Mouse (Mus musculus): ENCODE results near the gene Ncam1.

Gene Ncam1

DNA sequence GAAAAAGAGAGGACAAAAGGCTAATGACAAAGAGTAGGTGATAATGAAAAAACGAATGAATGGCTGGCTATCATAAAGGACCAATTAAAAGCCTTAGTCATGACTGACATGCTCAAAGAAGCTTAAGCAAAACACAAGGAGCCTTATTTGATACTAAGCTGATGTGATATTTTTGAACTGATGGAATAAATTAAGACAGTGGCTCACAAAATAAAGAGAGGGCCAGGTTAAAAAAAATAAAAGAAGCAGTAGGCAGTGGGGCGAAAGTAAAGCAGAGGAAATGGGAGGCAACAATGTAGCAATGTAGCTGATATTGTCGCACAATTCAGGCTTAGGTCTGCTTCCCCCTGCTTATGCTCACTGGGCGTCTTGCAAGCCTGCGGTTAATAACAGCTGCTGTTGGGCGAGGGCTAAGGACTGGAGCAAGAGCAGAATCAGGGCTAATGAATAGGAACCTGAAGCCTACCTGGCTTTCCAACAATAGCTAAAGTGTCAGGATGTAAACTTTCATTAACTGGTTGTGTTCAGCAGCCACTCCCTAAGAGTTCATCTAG, 126.0 kb downstream of the Ncam1 start:
- peak; percentile 84 for DNase-seq

DNA sequence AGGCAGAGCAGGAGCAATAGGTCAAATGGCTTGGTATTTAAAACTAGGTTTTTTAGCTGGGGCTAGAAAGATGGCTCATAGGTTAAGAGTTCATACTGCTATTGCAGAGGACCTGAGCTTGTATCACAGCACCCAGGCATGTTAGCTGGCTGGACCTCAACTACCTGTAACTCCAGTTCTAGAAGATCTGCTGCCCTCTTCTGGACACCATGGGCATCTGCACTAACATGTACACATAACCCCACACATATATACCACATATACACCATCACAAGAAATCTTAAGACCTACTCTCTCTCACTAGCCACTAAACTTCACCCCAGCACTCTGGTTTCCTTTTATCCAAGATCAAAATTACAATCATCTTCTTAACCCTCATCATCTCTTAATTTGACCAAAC, 131.7 kb downstream of the Ncam1 start:
- no peak for DNase-seq

DNA sequence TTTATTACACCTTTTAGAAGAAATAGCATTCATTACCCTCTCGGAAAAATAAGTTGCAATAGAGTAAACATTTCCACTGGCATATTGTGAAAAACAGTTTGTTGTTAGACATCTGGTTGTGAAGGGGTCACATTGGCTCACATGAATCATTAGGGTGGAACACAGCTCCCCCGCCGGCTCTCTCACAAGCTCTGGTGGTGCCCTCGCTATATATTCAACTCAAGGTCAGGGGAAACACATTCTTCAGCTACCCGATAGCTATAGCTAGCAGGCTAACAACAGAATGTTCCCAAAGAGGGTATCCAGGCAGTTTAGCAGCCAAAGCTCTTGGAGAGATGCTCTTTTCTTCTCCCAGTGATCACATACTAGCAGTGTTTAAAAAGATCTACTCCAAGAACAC, 133.4 kb downstream of the Ncam1 start:
- peak; percentile 36 for DNase-seq

DNA sequence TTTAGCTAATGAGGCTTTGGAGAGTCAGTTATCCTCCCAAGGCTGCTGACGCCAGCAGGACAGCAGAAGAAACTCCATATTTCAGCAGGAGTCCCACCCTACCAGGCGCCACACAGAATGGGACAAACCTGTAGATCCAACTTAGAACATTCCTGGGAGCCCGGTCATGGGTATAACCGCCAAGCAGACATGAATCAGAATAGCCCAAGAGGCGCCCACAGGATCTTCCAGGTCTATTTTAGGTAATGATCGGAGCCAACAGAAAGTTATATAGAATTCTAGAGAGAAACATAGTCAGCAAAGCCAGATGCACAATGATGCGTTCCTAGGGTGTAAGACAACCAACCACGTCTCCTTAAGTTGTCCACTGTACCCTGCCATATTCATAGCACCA, 134.8 kb downstream of the Ncam1 start:
- no peak for DNase-seq

DNA sequence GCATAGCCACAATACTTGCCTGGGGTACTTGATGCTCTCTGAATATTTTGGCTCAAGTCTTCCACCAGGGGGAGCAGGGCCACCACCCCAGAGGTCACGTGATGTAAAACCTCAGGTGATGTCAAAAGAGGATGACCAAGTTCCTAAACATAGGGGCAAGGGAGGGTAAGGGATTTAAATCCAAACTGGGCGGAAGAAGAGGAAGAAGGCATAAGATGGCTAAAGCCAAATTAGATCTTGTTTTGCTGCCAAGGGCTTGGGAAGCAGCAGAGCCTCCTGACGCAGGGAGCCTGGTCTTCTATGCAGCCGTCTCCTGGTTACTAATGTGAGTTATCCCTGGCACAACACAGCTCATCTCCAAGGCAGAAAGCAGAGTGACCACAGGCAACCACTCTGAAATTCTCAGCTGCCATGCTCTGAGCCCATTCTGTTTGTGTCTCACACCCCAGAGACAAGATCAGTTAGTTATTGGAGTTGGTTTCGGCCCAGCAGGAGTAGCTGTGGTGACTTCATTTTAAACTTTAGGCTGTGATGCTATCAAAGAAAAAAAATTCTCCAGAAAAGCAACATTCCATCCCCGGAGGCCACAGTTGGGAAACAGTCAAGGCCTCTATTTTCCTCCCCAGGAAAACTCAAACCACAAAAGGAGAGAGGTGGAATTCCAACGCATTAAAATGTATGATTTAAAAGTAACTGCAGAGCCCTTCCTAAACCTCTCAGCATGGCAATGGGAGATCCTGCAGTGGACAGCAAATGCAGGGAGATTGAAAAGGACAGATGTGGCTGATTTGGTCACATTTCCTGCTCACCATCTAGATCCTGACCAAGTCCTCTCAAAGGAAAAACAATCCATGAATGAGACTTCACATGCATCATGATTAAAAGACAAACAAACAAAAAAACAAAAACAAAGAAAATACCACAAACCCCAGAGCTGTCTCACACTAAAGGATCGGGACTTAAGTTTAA, 135.5 kb downstream of the Ncam1 start:
- DNase-seq = peak; percentile 51

DNA sequence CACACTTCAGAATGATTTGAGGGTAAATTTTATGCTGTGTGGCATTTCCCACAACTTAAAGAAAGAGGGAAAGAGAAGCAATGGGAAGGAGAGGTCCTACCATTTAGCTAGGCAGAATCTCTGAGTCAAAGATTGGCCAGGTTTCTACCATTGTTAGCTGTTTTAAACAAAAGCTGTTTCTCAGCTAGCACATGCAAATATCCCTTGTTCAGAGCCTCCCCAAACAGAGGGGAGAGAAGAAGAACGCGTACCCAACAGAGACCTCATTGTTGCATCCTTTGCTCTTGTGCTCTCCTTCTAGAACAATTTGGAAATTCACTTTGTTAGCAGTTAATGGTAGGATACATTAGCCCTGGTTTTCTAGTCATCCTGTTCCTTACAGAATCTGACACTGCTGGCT, 137.2 kb downstream of the Ncam1 start:
- DNase-seq = no peak

DNA sequence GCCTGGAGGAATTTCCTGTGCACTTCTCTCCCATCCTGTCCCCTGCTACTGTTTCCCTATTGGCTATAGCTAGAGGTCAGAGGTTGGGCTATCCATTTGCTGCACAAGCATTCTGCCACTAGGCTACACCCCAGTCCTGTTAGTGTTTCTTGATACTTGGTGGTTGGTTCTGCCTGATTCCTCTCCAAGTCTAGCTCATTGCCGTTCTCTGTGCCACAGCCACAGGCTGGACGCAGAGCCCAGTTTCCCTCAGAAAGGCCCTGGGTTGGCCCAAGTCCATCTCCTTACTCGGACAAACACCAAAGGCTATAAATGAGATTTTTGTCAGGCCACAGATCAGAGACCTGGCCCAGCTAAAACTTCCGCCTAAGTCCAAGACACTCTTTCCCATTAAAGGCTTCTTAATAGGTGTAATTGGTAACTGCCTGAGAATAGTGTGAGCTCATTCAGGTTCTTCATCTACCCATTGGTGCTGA, 140.3 kb downstream of the Ncam1 start:
- peak; percentile 37 for DNase-seq

DNA sequence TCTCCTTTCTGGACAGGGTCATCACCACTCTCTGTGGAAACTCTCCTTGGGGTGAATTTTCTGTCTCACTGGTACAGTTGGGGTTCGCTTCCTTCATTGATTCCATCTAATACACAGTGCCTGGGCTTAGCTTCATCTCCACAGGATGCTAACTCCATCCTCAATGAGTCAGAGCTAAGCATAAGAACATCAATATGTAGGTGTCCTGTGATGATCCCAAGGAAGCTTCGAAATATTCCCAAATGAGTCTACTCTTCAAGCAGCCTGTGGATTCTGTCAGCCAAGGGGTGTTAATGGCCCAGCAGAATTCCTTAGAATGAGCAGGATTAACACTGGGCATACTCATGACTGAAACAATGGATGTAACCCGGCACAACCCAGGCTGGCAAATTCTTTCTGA, 144.3 kb downstream of the Ncam1 start:
- DNase-seq = no peak

DNA sequence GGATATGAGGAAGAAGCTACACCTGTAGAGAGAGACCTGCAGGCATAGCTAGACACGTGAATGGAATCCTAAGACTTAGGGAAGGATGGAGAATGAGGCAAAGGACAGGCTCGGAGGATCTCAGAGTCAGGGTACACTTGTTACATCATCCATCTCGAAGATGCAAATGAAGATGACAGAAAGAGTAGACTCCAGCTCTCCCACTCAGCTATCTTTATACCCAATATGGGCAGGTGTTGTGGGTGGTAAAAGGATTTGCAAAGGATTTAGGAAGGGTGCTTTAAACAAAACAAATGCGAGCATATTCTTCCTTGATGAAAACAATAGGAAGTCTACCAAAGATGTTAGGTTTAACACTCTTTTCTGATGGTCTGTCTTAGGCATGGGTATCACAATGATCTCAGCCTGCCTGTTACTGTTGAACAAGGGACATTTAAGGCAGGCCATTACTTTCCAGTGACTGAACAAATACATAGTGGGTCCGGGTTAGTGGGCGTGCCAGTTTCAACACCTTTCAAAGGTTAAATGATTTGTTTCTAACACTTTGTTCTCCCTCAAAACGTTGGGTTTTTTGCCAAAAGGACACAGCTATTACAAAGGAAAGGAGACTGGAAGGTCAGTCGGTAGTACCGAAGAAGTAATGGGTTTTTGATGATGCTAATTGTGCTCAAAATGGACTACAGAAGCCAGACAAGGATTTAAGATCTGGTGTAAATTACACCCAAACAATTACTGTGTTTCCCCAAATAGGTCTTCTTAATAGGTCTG, 145.1 kb downstream of the Ncam1 start:
- DNase-seq = no peak

DNA sequence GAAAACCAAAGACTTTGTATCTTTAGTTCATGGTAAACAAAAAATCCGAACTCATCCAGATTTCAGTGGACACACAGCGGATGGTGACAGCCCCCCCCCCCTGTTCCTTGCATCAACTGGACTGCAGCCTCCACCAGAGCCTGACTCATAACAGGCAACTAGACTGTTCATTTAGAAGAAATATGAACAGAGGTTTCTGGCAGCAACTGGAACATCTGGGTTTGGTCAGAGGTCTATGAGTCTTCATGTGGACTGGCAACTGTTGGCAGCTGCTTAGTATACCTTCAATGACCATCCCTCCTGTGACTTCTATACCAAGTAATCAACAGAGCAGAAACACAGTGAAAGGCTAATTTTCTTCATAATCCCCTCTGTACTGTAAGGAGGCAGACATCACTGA, 154.4 kb downstream of the Ncam1 start:
- no peak for DNase-seq

DNA sequence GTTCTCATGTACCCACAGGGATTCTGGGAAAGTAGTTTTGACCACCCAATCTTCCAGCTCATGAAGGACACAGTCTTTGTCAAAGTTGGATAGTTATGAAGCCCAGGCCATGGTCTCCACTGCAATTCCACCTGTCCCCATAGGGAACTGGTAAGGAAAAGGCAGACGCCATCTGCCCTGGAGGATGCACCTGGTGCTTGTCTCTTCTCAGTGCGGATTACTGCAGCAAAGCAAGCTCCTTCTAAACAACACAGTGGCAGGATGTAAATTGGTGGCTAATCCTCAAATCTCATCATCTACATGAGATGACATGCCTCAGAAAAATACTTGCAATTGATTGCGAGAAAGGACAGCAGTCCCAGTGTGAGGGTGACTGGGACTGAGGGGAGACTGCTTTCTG, 158.0 kb downstream of the Ncam1 start:
- DNase-seq = peak; percentile 74

DNA sequence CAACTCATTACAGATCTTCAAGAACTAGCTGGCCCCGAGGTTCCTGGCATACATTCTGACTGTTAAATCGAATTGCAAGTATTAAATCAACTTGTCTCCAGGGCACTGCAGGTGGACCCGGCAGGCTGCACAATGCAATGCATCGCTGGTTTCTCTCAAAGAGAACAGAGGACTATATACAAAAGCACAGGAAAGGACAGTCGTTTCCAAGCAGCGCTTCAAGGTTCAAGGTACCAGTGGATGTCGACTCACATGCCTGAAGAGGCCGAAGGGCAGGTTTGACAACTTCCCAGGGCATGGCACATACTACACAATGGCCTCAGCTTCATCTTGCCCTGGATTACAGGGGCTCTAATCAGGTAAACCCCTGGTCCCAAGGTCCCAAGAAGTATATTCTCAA, 158.6 kb downstream of the Ncam1 start:
- no peak for DNase-seq

DNA sequence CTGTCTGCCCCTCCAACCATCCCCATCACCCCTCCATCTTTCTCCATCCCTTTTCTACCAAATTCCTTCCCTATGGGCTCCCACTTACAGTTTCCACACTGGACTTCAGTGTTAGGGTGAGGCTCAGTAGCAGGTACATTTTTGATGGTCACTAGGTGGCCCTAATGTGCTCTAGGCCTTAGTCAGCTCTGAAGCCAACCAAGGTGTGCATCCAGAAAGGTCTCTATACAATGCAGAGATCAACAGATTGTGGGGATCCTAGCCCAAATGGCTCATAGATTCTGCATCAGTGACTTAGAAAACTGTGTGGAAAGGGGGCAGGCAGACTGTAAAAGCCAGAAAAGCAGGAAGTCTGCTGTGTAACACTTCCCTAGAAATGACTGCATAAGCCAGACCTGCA, 160.8 kb downstream of the Ncam1 start:
- no peak for DNase-seq

DNA sequence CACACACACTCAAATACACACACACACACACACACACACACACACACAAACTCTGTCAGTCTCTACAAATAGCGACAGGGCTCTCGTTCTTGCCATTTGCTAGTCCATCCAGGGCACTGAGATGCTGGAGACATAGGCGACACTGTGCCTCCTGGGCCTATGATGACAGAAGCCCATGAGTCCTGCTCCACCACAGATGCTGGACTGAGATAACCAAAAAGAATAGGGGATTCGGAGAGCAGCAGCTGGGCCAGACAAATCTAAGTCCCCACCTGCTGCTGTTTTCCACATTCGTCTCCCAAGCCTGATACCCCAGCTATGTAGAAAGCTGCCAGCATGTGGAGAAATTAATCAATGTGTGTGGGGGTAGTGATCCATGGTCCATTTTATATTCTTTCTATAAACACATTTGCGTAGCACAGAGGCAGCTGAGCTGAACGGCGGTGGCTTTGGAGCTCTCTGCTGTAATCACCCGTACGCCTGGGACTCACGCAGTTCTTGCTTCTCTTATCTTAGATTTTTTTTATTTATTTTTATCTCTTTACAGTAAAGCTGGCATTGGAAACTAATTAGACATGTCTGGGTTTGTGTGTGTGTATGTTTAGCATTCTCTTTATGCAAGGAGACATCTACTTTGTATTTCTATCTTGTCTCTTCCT, 162.9 kb downstream of the Ncam1 start:
- peak; percentile 60 for DNase-seq

DNA sequence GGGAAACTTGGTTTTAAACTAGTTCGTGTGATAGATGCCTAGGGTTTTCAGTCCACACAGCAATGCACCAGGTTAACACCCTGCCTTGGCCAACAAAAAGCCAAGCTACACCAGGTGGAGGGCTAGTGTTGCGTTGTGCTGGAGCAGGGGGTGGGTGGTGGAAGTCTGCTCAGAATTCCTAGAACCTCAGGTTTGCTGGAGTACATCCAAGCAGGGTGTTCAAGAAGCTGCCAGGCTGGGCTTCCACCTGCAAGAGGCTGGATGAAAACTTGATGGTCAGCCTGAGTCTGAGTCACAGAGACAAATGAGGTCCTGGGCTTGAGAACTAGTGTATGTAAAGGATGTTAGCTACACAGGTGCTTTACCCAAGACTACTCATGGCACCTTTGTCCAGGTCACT, 166.1 kb downstream of the Ncam1 start:
- DNase-seq = no peak

DNA sequence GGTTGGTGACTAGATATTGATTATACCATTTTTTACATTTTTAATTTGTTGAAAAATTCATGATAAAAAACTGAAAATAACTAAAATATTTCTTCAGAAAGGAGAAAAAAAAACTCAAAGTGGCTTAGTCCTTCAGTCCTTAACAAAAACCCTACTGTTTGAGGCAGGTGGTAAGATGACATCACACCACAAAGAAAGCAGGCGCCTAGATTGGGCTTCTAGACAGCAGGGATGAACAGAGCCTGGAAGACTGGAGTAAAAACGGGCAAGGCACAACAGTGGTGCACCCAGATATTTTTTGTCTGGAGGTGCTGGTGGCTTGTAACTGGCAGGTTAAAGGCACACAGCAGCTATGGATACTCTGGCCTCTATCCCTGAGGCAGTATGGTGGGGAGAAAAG, 168.4 kb downstream of the Ncam1 start:
- peak; percentile 41 for DNase-seq

DNA sequence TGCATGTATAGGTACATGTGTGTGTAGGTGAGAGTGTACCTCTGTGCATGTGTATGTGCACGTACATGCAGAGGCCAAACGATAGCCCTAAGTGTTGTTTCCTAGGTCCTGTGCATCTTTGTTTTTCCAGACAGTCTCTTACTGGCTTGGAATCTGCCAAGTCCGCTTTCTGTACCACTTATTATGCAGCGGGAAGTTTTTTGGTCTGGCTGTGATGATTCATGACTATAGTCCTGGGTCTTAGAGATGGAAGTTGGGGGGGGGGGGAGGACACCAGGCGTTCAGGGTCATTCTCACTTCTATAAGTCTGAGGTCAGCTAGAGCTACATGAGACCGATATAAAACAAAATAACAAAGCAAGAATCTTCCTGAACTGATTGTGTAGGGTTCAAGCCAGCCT, 173.8 kb downstream of the Ncam1 start:
- peak; percentile 70 for DNase-seq

DNA sequence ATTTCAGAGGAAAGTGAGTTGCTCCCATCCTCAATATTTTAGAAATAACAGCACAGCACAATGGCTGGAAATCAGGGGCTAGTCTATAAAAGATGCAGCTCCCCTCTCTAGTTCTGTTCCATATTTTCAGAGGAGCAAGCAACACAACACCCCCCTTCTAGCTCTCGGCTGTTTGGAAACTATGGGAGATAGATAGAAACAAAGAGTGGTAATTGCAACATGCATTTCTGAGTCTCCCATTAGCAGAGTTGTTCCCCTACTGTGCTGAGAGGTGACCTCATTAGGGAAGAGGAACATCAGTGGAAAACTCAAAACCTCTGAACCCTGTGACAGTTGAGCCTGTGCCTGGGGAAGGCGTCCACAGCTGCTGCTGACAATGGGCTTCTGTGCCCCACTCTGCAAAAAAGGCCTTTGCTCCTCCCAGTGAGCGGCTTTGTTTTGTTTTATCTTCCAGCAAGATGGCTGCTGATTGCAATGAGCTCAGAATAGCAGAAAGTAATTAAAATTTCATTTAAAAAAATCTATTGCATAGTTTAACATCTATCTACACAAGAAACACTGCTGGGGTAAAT, 174.7 kb downstream of the Ncam1 start:
- peak; percentile 99 for DNase-seq

DNA sequence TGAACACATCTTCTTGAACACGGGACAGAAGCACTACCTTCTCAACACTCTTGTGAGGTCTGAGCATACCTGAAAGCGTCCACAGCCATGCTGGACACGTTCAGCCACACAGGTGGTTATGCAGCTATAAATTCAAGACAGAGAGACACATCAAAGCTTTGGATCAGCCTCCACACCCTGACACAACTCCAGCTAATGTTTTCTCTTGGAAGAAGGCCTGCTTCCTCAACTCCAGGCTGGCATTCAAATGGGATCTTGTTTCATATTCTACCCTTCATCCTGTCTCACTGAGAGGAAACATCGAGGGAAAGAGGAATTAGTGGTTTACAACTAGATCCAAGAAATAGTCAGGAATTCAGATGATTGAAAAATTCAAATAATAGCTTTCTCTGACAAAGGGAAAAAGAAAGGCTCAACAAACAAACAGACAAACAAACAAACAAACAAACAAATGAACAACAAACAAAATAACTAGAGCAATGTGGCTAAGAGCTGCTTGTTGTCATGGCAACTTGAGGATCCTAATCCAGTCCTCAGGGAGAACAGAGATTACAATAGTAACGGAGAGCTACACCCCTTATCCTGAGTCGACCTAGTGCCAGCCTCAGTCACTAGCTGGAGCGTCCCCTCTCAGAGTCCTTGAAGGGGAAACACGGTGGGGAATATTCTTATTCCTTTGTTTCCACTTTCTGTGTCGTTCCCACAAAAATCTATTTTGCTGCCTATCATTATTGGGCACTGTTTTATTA, 175.6 kb downstream of the Ncam1 start:
- peak; percentile 84 for DNase-seq

DNA sequence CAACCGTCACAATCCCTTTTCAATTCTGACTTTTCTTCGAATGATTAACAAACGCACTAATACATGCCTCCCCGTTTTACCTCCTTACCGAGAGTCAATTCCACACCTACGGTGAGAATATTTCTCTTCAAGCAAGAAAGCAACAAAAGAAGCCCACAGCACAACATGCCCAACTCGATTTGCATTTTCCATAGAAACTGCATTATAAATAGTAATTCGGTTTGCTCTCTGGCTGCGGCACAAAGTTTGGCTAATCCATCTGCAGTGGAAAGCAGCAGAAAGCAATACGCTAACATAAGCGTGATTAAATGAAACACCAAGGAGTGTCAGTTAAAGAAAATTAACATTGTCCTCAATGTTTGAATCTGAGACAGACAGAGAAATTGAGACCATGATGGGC, 177.0 kb downstream of the Ncam1 start:
- no peak for DNase-seq

DNA sequence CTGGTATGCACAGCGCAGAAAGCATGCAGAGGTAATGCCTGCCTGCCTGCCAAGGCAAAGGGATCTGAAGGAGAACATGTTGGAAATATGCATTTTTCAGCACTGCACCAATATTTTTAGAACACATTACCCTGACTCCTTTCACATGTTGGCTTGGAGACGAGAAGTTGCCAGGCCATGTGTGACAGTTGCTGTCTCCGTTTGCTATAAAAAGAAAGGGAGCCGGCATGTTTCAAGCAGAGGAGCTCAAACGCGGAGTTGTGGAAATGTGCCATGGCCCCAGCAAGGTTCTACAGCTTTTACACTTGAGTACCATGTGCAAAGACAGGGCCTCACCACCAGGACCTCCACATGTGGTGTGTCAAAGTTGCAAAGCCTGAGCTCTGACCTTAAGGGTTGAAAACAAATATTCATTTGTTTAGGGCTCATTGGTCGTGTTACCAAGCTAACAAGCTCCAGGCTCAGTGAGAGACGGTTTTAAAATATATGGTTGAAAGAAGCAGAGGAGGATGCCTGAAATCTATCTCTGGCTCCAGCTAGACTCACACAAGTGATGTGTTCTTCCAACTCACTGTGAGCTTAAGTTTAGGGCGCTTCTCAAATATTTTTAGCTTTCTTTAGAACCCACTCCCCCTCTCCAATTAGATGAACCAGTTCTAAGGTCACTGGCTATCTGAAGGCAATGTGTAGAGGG, 179.9 kb downstream of the Ncam1 start:
- DNase-seq = no peak

Data from retina, postnatal 1 day (tissue).